Mouse (Mus musculus): ENCODE measurements around the gene Cox5a. TPM values are rescaled to one million over a fixed set of nuclear protein-coding genes. Genes with fewer than 3 reads are reported as not detected.

Cox5a gene
- polyA plus RNA-seq, 1 experiment from 2014 or later = 702 TPM

- 83% methylated on average over 13 of the region's 13 CpGs for WGBS
- no peaks in the 10 kb centered on the region for H3K9me3 ChIP-seq (ENCODE audit: control insufficient read depth, low read length)
These were observed 40.6 kb downstream of the Cox5a start for GRCm38 (mm10) chr9:57561711-57562099.

GRCm38 (mm10) chr9:57562896-57563372, 41.9 kb downstream of the Cox5a start:
- no peak overlapping the region for H3K4me3 ChIP-seq (ENCODE audit: low read depth, low read length)
- H3K27ac ChIP-seq (ENCODE audit: low read depth, low read length) = no peak overlapping the region
- ATAC-seq (ENCODE audit: low FRiP score) (no peak), DNase-seq (ENCODE audit: low spot score) (no peak)
- WGBS = 76% methylated on average over 4 of the region's 4 CpGs
- H3K27me3 ChIP-seq (ENCODE audit: control insufficient read depth, insufficient read depth, low read length) = no peaks in the 10 kb centered on the region
- H3K9me3 ChIP-seq (ENCODE audit: control insufficient read depth, low read length) = no peaks in the 10 kb centered on the region
- H3K9ac ChIP-seq (ENCODE audit: low read depth, low read length) = no peak overlapping the region
- no peak overlapping the region for H3K4me2 ChIP-seq (replicated peaks; ENCODE audit: low read depth, low read length)
- H3K36me3 ChIP-seq (ENCODE audit: control insufficient read depth, insufficient read depth, low read length) = no peaks in the 10 kb centered on the region
- H3K4me1 ChIP-seq (replicated peaks; ENCODE audit: control insufficient read depth, insufficient read depth, low read length) = peaks cover 5% of the 10 kb centered on the region; the same call in 1 of the 2 replicates

More at GRCm38 (mm10) chr9:57561711-57562099, 40.6 kb downstream of the Cox5a start:
- Histone ChIP-seq H3K4me1 (replicated peaks; ENCODE audit: control insufficient read depth, insufficient read depth, low read length) (peaks cover 5% of the 10 kb centered on the region; the same call in 1 of the 2 replicates), H3K36me3 (ENCODE audit: control insufficient read depth, insufficient read depth, low read length) (no peaks in the 10 kb centered on the region), H3K27ac (ENCODE audit: low read depth, low read length) (no peak overlapping the region), H3K9ac (ENCODE audit: low read depth, low read length) (no peak overlapping the region; the same call in 1 of the 2 replicates), H3K27me3 (ENCODE audit: control insufficient read depth, insufficient read depth, low read length) (no peaks in the 10 kb centered on the region), H3K4me3 (ENCODE audit: low read depth, low read length) (peak overlapping the region; percentile 70), H3K4me2 (replicated peaks; ENCODE audit: low read depth, low read length) (peak overlapping the region; percentile 65)
- ATAC-seq (ENCODE audit: low FRiP score) (no peak), DNase-seq (ENCODE audit: low spot score) (no peak)

GRCm38 (mm10) chr9:57564609-57565008, 43.5 kb downstream of the Cox5a start:
- 92% methylated on average over 6 of the region's 6 CpGs for WGBS
- ATAC-seq (ENCODE audit: low FRiP score) = no peak
- H3K4me3 ChIP-seq (ENCODE audit: low read depth, low read length) = no peak overlapping the region
- H3K4me2 ChIP-seq (replicated peaks; ENCODE audit: low read depth, low read length) = no peak overlapping the region
- no peak overlapping the region for H3K27ac ChIP-seq (ENCODE audit: low read depth, low read length)
- no peak overlapping the region for H3K9ac ChIP-seq (ENCODE audit: low read depth, low read length)
- H3K9me3 ChIP-seq (ENCODE audit: control insufficient read depth, low read length) = no peaks in the 10 kb centered on the region
- DNase-seq (ENCODE audit: low spot score) = no peak
- H3K27me3 ChIP-seq (ENCODE audit: control insufficient read depth, insufficient read depth, low read length) = no peaks in the 10 kb centered on the region
- H3K4me1 ChIP-seq (replicated peaks; ENCODE audit: control insufficient read depth, insufficient read depth, low read length) = peaks cover 5% of the 10 kb centered on the region; the same call in 1 of the 2 replicates
- 0 out of 2 replicates have a peak, but pooled peaks cover 4% of the 10 kb centered on the region for H3K36me3 ChIP-seq (ENCODE audit: control insufficient read depth, insufficient read depth, low read length)

DNA sequence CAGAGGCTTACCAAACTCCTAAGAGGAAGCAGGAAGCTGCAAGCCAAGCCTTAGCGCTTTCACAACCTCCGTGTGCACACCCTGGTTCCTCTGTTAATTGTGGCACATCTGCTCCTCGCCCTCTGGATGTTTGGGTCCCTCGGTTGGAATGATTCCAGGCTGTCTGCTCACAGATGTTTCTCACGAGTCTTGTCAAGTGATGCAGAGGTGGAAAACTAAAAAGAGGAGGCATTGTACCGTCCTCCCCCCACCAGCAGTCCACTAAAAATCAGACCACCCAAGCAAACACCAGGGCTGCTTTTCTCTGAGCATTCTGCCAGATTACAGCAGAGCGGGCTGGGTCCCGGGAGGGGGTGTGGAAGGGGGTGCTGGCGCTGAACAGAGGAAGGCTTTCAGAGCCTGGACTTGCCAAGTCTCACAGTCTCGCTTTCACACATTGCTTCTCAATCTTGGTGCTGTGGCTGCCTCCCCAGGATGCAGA, 44.7 kb downstream of the Cox5a start:
- H3K9me3 ChIP-seq (ENCODE audit: control insufficient read depth, low read length) = no peaks in the 10 kb centered on the region
- no peak overlapping the region for H3K4me2 ChIP-seq (replicated peaks; ENCODE audit: low read depth, low read length)
- H3K9ac ChIP-seq (ENCODE audit: low read depth, low read length) = no peak overlapping the region
- 0 out of 2 replicates have a peak, but pooled peaks cover 4% of the 10 kb centered on the region for H3K36me3 ChIP-seq (ENCODE audit: control insufficient read depth, insufficient read depth, low read length)
- ATAC-seq (ENCODE audit: low FRiP score) (no peak), DNase-seq (ENCODE audit: low spot score) (no peak)
- H3K4me3 ChIP-seq (ENCODE audit: low read depth, low read length) = no peak overlapping the region
- WGBS = 64% methylated on average over 10 of the region's 10 CpGs
- no peaks in the 10 kb centered on the region for H3K27me3 ChIP-seq (ENCODE audit: control insufficient read depth, insufficient read depth, low read length)
- peaks cover 5% of the 10 kb centered on the region; the same call in 1 of the 2 replicates for H3K4me1 ChIP-seq (replicated peaks; ENCODE audit: control insufficient read depth, insufficient read depth, low read length)
- H3K27ac ChIP-seq (ENCODE audit: low read depth, low read length) = no peak overlapping the region

GRCm38 (mm10) chr9:57566846-57567245, 45.8 kb downstream of the Cox5a start:
- Histone ChIP-seq H3K27ac (ENCODE audit: low read depth, low read length) (no peak overlapping the region), H3K27me3 (ENCODE audit: control insufficient read depth, insufficient read depth, low read length) (no peaks in the 10 kb centered on the region), H3K4me3 (ENCODE audit: low read depth, low read length) (no peak overlapping the region), H3K4me1 (replicated peaks; ENCODE audit: control insufficient read depth, insufficient read depth, low read length) (no peaks in the 10 kb centered on the region), H3K4me2 (replicated peaks; ENCODE audit: low read depth, low read length) (no peak overlapping the region), H3K36me3 (ENCODE audit: control insufficient read depth, insufficient read depth, low read length) (0 out of 2 replicates have a peak, but pooled peaks cover 4% of the 10 kb centered on the region), H3K9ac (ENCODE audit: low read depth, low read length) (no peak overlapping the region), H3K9me3 (ENCODE audit: control insufficient read depth, low read length) (no peaks in the 10 kb centered on the region)
- DNase-seq (ENCODE audit: low spot score) (no peak), ATAC-seq (ENCODE audit: low FRiP score) (no peak)
- 62% methylated on average over 8 of the region's 8 CpGs for WGBS

- Histone ChIP-seq H3K4me3 (ENCODE audit: low read depth, low read length) (no peak overlapping the region), H3K27ac (ENCODE audit: low read depth, low read length) (no peak overlapping the region), H3K4me1 (replicated peaks; ENCODE audit: control insufficient read depth, insufficient read depth, low read length) (no peaks in the 10 kb centered on the region), H3K36me3 (ENCODE audit: control insufficient read depth, insufficient read depth, low read length) (0 out of 2 replicates have a peak, but pooled peaks cover 4% of the 10 kb centered on the region), H3K4me2 (replicated peaks; ENCODE audit: low read depth, low read length) (no peak overlapping the region), H3K9me3 (ENCODE audit: control insufficient read depth, low read length) (no peaks in the 10 kb centered on the region), H3K9ac (ENCODE audit: low read depth, low read length) (no peak overlapping the region), H3K27me3 (ENCODE audit: control insufficient read depth, insufficient read depth, low read length) (no peaks in the 10 kb centered on the region)
- ATAC-seq (ENCODE audit: low FRiP score) = no peak
- DNase-seq (ENCODE audit: low spot score) = no peak
- 89% methylated on average over 6 of the region's 6 CpGs for WGBS
These were observed 47.4 kb downstream of the Cox5a start for GRCm38 (mm10) chr9:57568500-57568899.

GRCm38 (mm10) chr9:57574397-57574796, 53.3 kb downstream of the Cox5a start:
- ATAC-seq (ENCODE audit: low FRiP score) (no peak), DNase-seq (ENCODE audit: low spot score) (no peak)
- H3K27ac ChIP-seq (ENCODE audit: low read depth, low read length) = no peak overlapping the region
- H3K9me3 ChIP-seq (ENCODE audit: control insufficient read depth, low read length) = no peaks in the 10 kb centered on the region
- H3K36me3 ChIP-seq (ENCODE audit: control insufficient read depth, insufficient read depth, low read length) = peaks cover 2% of the 10 kb centered on the region; the same call in 1 of the 2 replicates
- H3K4me2 ChIP-seq (replicated peaks; ENCODE audit: low read depth, low read length) = no peak overlapping the region
- no peak overlapping the region for H3K4me3 ChIP-seq (ENCODE audit: low read depth, low read length)
- no peaks in the 10 kb centered on the region for H3K27me3 ChIP-seq (ENCODE audit: control insufficient read depth, insufficient read depth, low read length)
- no peak overlapping the region for H3K9ac ChIP-seq (ENCODE audit: low read depth, low read length)
- no peaks in the 10 kb centered on the region for H3K4me1 ChIP-seq (replicated peaks; ENCODE audit: control insufficient read depth, insufficient read depth, low read length)

DNA sequence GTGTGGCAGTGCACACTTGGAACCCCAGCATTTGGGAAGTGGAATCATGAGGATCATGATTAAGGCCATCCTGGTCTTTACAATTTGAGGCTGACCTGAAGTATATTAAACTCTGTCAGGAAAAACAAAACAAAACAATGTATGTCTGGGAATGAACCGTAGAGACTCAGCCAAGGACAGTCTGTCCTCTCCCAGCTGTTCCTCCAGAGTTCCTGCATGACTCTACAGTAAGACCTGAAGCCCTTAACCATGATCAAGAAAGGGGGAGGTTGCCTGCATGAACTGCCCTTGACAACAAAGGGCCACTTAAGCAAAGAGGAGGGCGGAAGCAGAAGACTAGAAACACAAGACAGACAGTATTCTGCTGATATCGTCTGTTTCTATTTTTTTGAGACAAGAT, 54.5 kb downstream of the Cox5a start:
- no peaks in the 10 kb centered on the region for H3K4me1 ChIP-seq (replicated peaks; ENCODE audit: control insufficient read depth, insufficient read depth, low read length)
- H3K4me2 ChIP-seq (replicated peaks; ENCODE audit: low read depth, low read length) = no peak overlapping the region
- H3K27ac ChIP-seq (ENCODE audit: low read depth, low read length) = no peak overlapping the region
- ATAC-seq (ENCODE audit: low FRiP score) (no peak), DNase-seq (ENCODE audit: low spot score) (no peak)
- WGBS = 87% methylated on average over 3 of the region's 3 CpGs
- no peaks in the 10 kb centered on the region for H3K9me3 ChIP-seq (ENCODE audit: control insufficient read depth, low read length)
- H3K4me3 ChIP-seq (ENCODE audit: low read depth, low read length) = no peak overlapping the region
- peaks cover 5% of the 10 kb centered on the region; the same call in 1 of the 2 replicates for H3K36me3 ChIP-seq (ENCODE audit: control insufficient read depth, insufficient read depth, low read length)
- H3K27me3 ChIP-seq (ENCODE audit: control insufficient read depth, insufficient read depth, low read length) = no peaks in the 10 kb centered on the region
- H3K9ac ChIP-seq (ENCODE audit: low read depth, low read length) = no peak overlapping the region

GRCm38 (mm10) chr9:57577144-57577849, 56.2 kb downstream of the Cox5a start:
- Histone ChIP-seq H3K27me3 (ENCODE audit: control insufficient read depth, insufficient read depth, low read length) (no peaks in the 10 kb centered on the region), H3K9ac (ENCODE audit: low read depth, low read length) (no peak overlapping the region), H3K9me3 (ENCODE audit: control insufficient read depth, low read length) (no peaks in the 10 kb centered on the region), H3K27ac (ENCODE audit: low read depth, low read length) (no peak overlapping the region), H3K4me2 (replicated peaks; ENCODE audit: low read depth, low read length) (no peak overlapping the region), H3K4me1 (replicated peaks; ENCODE audit: control insufficient read depth, insufficient read depth, low read length) (no peaks in the 10 kb centered on the region), H3K36me3 (ENCODE audit: control insufficient read depth, insufficient read depth, low read length) (peaks cover 5% of the 10 kb centered on the region; the same call in 1 of the 2 replicates), H3K4me3 (ENCODE audit: low read depth, low read length) (no peak overlapping the region)
- DNase-seq (ENCODE audit: low spot score) (no peak), ATAC-seq (ENCODE audit: low FRiP score) (no peak)
- 87% methylated on average over 6 of the region's 6 CpGs for WGBS
